Mouse (Mus musculus) liver (tissue): ENCODE data around the gene Syt16.

ENCODE experiments used
- DNase-seq: peaks from one replicate; pipeline ENCODE4 v3.0.0-alpha.2; 2020; ENCODE audit warnings: mixed read lengths

Gene Syt16

GRCm38 (mm10) chr12:73997297-73998127 is at the start of gene Syt16:
Gene Syt16, plus strand, starts transcription at chr12:73997661.
- DNase-seq, result no peak

- DNase-seq, result no peak
These were observed 49.0 kb upstream of the Syt16 start for GRCm38 (mm10) chr12:73948415-73948814.

GRCm38 (mm10) chr12:73949318-73950058 is 48.0 kb upstream of the Syt16 start:
- DNase-seq, result peak; percentile 46

GRCm38 (mm10) chr12:73952879-73953278 is 44.6 kb upstream of the Syt16 start:
- DNase-seq, result peak; percentile 62

GRCm38 (mm10) chr12:73953420-73954186 is 43.9 kb upstream of the Syt16 start:
- peak; percentile 13 for DNase-seq

- DNase-seq, result no peak
These were observed 42.7 kb upstream of the Syt16 start for GRCm38 (mm10) chr12:73954785-73955184.

GRCm38 (mm10) chr12:73957676-73958075 is 39.8 kb upstream of the Syt16 start:
- no peak for DNase-seq

GRCm38 (mm10) chr12:73958830-73959229 is 38.6 kb upstream of the Syt16 start:
- no peak for DNase-seq

GRCm38 (mm10) chr12:73964291-73965281 is 32.9 kb upstream of the Syt16 start, which contains the start of gene Snapc1:
Gene Snapc1, plus strand, starts transcription at chr12:73964481.
- peak; percentile 96 for DNase-seq

GRCm38 (mm10) chr12:73969142-73969541 is 28.3 kb upstream of the Syt16 start:
- DNase-seq, result no peak

GRCm38 (mm10) chr12:73974584-73974983 is 22.9 kb upstream of the Syt16 start:
- no peak for DNase-seq

GRCm38 (mm10) chr12:73978144-73978543 is 19.3 kb upstream of the Syt16 start:
- DNase-seq, result no peak

- DNase-seq, result no peak
These were observed 17.8 kb upstream of the Syt16 start for GRCm38 (mm10) chr12:73979667-73980066.

GRCm38 (mm10) chr12:73982533-73982932 is 14.9 kb upstream of the Syt16 start:
- DNase-seq, result peak; percentile 22

GRCm38 (mm10) chr12:73986299-73986698 is 11.2 kb upstream of the Syt16 start:
- no peak for DNase-seq

GRCm38 (mm10) chr12:73988393-73989008 is 9.0 kb upstream of the Syt16 start:
- DNase-seq, result no peak

- peak; percentile 45 for DNase-seq
These were observed 7.9 kb upstream of the Syt16 start for GRCm38 (mm10) chr12:73989594-73989993.

GRCm38 (mm10) chr12:73996906-73997296 is 560 bp upstream of the Syt16 start:
- no peak for DNase-seq

GRCm38 (mm10) chr12:73998128-73998456 is 631 bp downstream of the Syt16 start:
- DNase-seq, result no peak

GRCm38 (mm10) chr12:74002449-74002848 is 5.0 kb downstream of the Syt16 start:
- DNase-seq, result no peak

- DNase-seq, result peak; percentile 15
These were observed 12.0 kb downstream of the Syt16 start for GRCm38 (mm10) chr12:74009448-74009911.
